Mouse (Mus musculus) midbrain, embryonic 11.5 days (tissue): ENCODE measurements around the gene Xlr4b. TPM values are rescaled to one million over a fixed set of nuclear protein-coding genes. Genes with fewer than 3 reads are reported as not detected.
"Not testable (repeated sequence)": the region's sequence is repeated elsewhere in the genome, so short reads cannot be mapped to it uniquely, and the experiment has no call there.

Source experiments
- ATAC-seq: fragments of 200-750 bp; cut with Nextera tagmentation; 2 replicates; pipeline ENCODE4 v1.8.0; 2017; ENCODE audit warnings: moderate TSS enrichment, moderate library complexity; ENCODE audit not compliant: low FRiP score
- DNase-seq: peaks from one replicate; pipeline ENCODE4 v3.0.0; 2015; ENCODE audit warnings: low spot score; ENCODE audit errors: missing footprints
- H3K27ac ChIP-seq: fragments of 300-500 bp; sonication (generic); 2 replicates; pipeline ENCODE4 v1.5.1; 2014; ENCODE audit warnings: low read depth, low read length
- H3K27me3 ChIP-seq: fragments of 300-500 bp; sonication (generic); 2 replicates; pipeline ENCODE4 v1.6.1; 2014; ENCODE audit warnings: mild to moderate bottlenecking, low read length, moderate library complexity, mixed read lengths; ENCODE audit not compliant: control insufficient read depth, insufficient read depth
- H3K36me3 ChIP-seq: fragments of 300-500 bp; sonication (generic); 2 replicates; pipeline ENCODE4 v1.6.1; 2014; ENCODE audit warnings: mild to moderate bottlenecking, low read length, moderate library complexity, mixed read lengths; ENCODE audit not compliant: control insufficient read depth, insufficient read depth
- H3K4me1 ChIP-seq: fragments of 300-500 bp; sonication (generic); 2 replicates; pipeline ENCODE4 v1.6.1; 2014; ENCODE audit warnings: low read length; ENCODE audit not compliant: control insufficient read depth, insufficient read depth
- H3K4me2 ChIP-seq: fragments of 300-500 bp; sonication (generic); 2 replicates; pipeline ENCODE4 v1.6.1; 2014; ENCODE audit warnings: mild to moderate bottlenecking, moderate library complexity
- H3K4me3 ChIP-seq: fragments of 300-500 bp; sonication (generic); 2 replicates; pipeline ENCODE4 v1.5.1; 2014; ENCODE audit warnings: low read depth, low read length
- H3K9ac ChIP-seq: fragments of 300-500 bp; sonication (generic); 2 replicates; pipeline ENCODE4 v1.6.1; 2014; ENCODE audit warnings: low read length
- H3K9me3 ChIP-seq: fragments of 300-500 bp; sonication (generic); 2 replicates; pipeline ENCODE4 v1.6.1; 2016; ENCODE audit warnings: low read length; ENCODE audit not compliant: control insufficient read depth
- WGBS: fragments of 180-500 bp; shearing (Covaris S2); extraction: QIAGEN DNeasy Blood & Tissue Kit; methylation state at CpG from one replicate; pipeline ENCODE4 v1.1.7; 2014; 5-methylcytosine and 5-hydroxymethylcytosine counted together
- polyA plus RNA-seq: library from polyadenylated mRNA; unstranded; fragments of >200 nt; fragmentation: Nextera tagmentation; extraction: Ambion mirVana; gene quantifications from 2 replicates; pipeline ENCODE4 v1.2.1, GENCODE M21; 2014

Gene Xlr4b
- polyA plus RNA-seq, 1 experiment from 2014 or later = 0.31 TPM

- H3K9me3 ChIP-seq, DNase-seq, H3K9ac ChIP-seq, H3K27ac ChIP-seq, ATAC-seq, H3K4me1 ChIP-seq, H3K4me3 ChIP-seq, H3K36me3 ChIP-seq, H3K27me3 ChIP-seq, H3K4me2 ChIP-seq: not testable (repeated sequence)
- 87% methylated on average over 1 of the region's 2 CpGs for WGBS
These were observed 48.3 kb downstream of the Xlr4b start for GRCm38 (mm10) chrX:73262428-73262827.

- H3K36me3 ChIP-seq, H3K27ac ChIP-seq, H3K4me2 ChIP-seq, H3K9ac ChIP-seq, H3K4me3 ChIP-seq, H3K9me3 ChIP-seq, H3K4me1 ChIP-seq, DNase-seq, H3K27me3 ChIP-seq, ATAC-seq: not testable (repeated sequence)
- 91% methylated on average over 14 of the region's 14 CpGs for WGBS
These were observed 51.1 kb downstream of the Xlr4b start, which contains the start of gene Xlr3c for GRCm38 (mm10) chrX:73265270-73265669. TSS of gene Xlr3c (minus strand) at chrX:73265390.

Other genes starting within 250 kb of the Xlr4b start
- gene Zfp185, start 227.0 kb upstream of the Xlr4b start, polyA plus RNA-seq = 3.4 and 3.9 TPM in 2 replicates
- gene Pnma5, start 177.2 kb upstream of the Xlr4b start, polyA plus RNA-seq = not detected in 2 replicates
- 0.57 and 0.59 TPM in 2 replicates for gene Pnma3, start 149.5 kb upstream of the Xlr4b start, polyA plus RNA-seq
- gene Xlr4a, start 131.9 kb upstream of the Xlr4b start, polyA plus RNA-seq = 0.42 and 0.58 TPM in 2 replicates
- 3.8 and 4.7 TPM in 2 replicates for gene Xlr3a, start 117.2 kb upstream of the Xlr4b start, polyA plus RNA-seq
- gene Gm14685, start 97.3 kb upstream of the Xlr4b start, polyA plus RNA-seq = 0.23 TPM in 1 of 2 replicates, not detected in the other
- not detected in 2 replicates for gene Xlr5b, start 65.5 kb upstream of the Xlr4b start, polyA plus RNA-seq
- 0.27 TPM in 1 of 2 replicates, not detected in the other for gene DXBay18, start 64.9 kb upstream of the Xlr4b start, polyA plus RNA-seq
- gene Spin2d, start 37.3 kb upstream of the Xlr4b start, polyA plus RNA-seq = not detected in 2 replicates
- 16.1 and 18.9 TPM in 2 replicates for gene Xlr3b, start 22.1 kb upstream of the Xlr4b start, polyA plus RNA-seq
- gene F8a, start 14.0 kb downstream of the Xlr4b start, polyA plus RNA-seq = 16.0 and 19.4 TPM in 2 replicates
- gene Xlr4c, start 28.8 kb downstream of the Xlr4b start, polyA plus RNA-seq = 0.12 and 0.22 TPM in 2 replicates
- 0.11 and 0.14 TPM in 2 replicates for gene Xlr3c, start 51.1 kb downstream of the Xlr4b start, polyA plus RNA-seq
- gene Xlr5a, start 78.6 kb downstream of the Xlr4b start, polyA plus RNA-seq = not detected in 2 replicates
- gene Xlr5c, start 78.6 kb downstream of the Xlr4b start, polyA plus RNA-seq = not detected in 2 replicates
- gene Gm45015, start 122.5 kb downstream of the Xlr4b start, polyA plus RNA-seq = not detected in 2 replicates
- gene Zfp275, start 128.3 kb downstream of the Xlr4b start, polyA plus RNA-seq = 15.9 and 17.7 TPM in 2 replicates
- gene Gm18336, start 184.4 kb downstream of the Xlr4b start, polyA plus RNA-seq = not detected in 2 replicates
- 0.05 and 0.07 TPM in 2 replicates for gene Zfp92, start 196.8 kb downstream of the Xlr4b start, polyA plus RNA-seq
- not detected in 2 replicates for gene Trex2, start 221.0 kb downstream of the Xlr4b start, polyA plus RNA-seq
- 72.3 and 73.5 TPM in 2 replicates for gene Haus7, start 244.7 kb downstream of the Xlr4b start, polyA plus RNA-seq